Mouse (Mus musculus) thymus, adult 2 months (tissue): ENCODE measurements at regions not wholly inside any gene's neighbourhood (a gene's known extent, or its start where the extent isn't known, plus 50 kb on each side); places are given as distances from the start of the nearest gene placed in this dataset.

Source experiments
- CTCF ChIP-seq: fragments of 200-500 bp; IDR thresholded peaks from 2 replicates; pipeline ENCODE4 v1.5.1; 2012; ENCODE audit warnings: mild to moderate bottlenecking, control low read depth, low read length, moderate library complexity, borderline replicate concordance; ENCODE audit not compliant: control insufficient read depth, poor library complexity, insufficient read depth; ENCODE audit errors: extremely low read depth
- POLR2A ChIP-seq: fragments of 200-500 bp; IDR thresholded peaks from 2 replicates; pipeline ENCODE4 v1.6.1; 2012; ENCODE audit warnings: mild to moderate bottlenecking, low read length, control low read depth, moderate library complexity; ENCODE audit not compliant: control insufficient read depth, poor library complexity, insufficient read depth; ENCODE audit errors: extremely low read depth

GRCm38 (mm10) chr1:23257306-23257895 is 140.2 kb downstream of the Ogfrl1 start:
- TF ChIP-seq CTCF = no peak
- no peak for TF ChIP-seq POLR2A
